Mouse (Mus musculus): ENCODE data around the gene Polr2c.

DNA sequence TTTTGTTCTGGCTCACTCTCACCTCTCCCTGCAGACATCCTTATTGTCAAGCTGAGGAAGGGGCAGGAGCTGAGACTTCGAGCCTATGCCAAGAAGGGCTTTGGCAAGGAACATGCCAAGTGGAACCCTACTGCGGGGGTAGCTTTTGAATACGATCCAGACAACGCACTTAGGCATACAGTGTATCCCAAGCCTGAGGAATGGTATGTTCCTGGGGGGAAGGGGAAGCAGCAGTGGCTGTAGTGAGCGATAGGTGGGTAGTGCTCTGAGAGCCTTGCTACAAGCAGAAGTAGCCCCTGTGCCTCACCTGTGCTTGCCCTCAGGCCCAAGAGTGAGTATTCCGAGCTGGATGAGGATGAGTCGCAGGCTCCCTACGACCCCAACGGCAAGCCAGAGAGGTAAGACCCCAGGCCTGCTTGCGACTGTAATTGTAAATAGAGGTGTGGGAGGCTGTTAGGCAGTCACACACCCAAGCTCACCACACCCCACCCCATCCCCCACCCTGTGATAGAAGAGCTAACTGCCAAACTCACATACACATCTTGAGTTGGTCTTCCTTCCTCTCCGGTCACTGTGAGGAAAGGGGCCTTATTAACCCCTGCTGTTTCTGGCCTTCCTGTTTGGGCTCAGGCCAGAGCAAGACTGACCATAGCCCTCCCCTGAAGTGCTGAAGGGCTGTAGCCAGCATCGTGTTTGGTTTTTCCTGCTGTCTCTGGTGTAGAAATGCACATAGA is 5.4 kb downstream of the Polr2c start:
- TF ChIP-seq GATA1 (IDR thresholded peaks at IDR 0.05; ENCODE audit: low read length) (no peak), TAL1 (IDR thresholded peaks at IDR 0.05; ENCODE audit: low read length) (no peak)
